Mouse (Mus musculus) hematopoietic stem cell, adult 5-6 weeks (primary cell): ENCODE data around the gene Coro1c. TPM values are rescaled to one million over a fixed set of nuclear protein-coding genes. Genes with fewer than 3 reads are reported as not detected.

Experiments used
- ATAC-seq, 2 experiments: fragments of 125-278 bp in 1 of 2; replicated peaks in 1 of 2; 2 replicates each; pipeline ENCODE4 v1.8.0; 2016 to 2017; ENCODE audit warnings: inconsistent platforms in 2 of 2, mild to moderate bottlenecking in 2 of 2, moderate number of reproducible peaks in 2 of 2, low read depth in 1 of 2, moderate TSS enrichment in 1 of 2; ENCODE audit not compliant: low FRiP score in 2 of 2, poor library complexity in 2 of 2, severe bottlenecking in 2 of 2, insufficient read depth in 1 of 2, low TSS enrichment in 1 of 2
- total RNA-seq: library from RNA; stranded (forward); fragments of 172-1452, 232-1000 nt; gene quantifications from 2 replicates; pipeline ENCODE4 v1.2.3, GENCODE M21; 2017

The Coro1c gene
- total RNA-seq, 1 experiment from 2014 or later, result 110 TPM

DNA sequence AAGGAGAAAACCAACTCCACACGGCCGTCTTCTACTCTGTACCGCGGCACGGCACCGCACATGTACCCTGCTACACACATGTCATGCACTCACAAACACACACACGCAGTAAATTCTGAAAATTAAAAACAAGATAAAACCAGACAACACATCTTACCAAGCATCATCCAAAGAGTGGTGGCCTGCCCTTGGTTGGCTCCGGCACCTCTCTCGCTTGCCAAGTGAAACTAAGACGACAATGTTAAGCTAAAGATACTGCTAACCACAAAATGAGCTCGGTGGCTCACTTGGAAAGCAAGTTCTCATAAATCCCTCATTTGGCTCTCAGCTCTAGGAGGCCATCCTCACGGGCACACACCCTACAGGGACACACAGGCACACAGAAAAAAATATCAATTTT, 9.0 kb downstream of the Coro1c start:
- no peak; a peak in 1 of 4 replicates for ATAC-seq

DNA sequence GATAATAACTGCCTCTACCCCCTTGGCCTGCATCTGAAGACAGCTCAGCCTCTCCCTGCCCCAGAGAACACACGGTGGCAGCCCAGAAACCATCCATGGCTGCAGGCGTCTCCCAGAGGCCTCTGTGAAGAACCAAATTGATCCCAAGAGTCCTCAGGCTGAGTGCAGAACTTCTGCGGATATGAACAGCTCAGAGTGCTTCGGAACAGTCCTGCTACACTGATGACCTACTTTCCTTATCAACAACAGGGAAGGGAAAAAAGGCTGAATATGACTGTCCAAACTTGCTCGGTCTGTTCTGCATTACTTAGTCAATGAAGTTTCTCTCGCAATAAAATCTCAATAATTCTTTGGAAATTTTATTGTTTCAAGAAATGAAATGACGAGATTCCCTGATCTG, 16.6 kb downstream of the Coro1c start:
- ATAC-seq, result no peak

DNA sequence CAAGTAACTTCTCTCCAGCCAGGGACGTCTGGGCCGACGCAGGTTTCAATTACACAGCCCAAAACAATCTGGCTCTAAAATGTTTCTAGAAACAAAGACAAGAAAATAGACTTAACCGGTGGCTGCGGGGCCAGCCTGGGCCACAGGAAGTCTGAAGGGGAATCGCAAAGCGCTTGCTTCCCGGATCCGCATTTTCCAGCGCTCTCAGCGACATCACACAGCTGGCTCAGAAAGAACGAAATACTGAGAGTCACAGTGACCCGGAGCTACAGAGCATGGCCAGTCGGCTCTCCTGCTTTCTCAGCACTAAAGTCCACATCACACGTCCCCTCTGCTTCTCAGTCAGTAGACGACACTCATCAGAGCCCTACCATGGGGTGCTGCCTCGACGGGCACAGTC, 17.7 kb downstream of the Coro1c start:
- no peak for ATAC-seq

DNA sequence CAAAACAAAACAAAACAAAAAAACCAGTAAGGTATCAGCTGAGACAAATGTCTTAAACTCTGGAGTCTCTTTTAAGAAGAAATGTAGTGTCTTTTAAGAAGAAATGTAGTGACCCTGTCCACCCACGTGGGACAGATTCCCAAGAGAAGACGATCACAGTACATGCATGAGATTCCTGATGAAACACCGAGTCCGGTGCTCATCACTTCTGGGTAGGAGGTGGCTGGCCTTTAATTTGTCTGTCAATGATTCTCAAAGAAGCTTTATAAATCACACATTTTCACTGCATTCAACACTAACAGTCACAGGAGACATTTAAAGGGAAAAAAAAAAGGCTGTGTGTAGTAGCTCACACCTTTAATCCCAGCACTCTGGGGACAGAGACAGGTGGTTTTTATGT, 18.6 kb downstream of the Coro1c start:
- no peak for ATAC-seq

DNA sequence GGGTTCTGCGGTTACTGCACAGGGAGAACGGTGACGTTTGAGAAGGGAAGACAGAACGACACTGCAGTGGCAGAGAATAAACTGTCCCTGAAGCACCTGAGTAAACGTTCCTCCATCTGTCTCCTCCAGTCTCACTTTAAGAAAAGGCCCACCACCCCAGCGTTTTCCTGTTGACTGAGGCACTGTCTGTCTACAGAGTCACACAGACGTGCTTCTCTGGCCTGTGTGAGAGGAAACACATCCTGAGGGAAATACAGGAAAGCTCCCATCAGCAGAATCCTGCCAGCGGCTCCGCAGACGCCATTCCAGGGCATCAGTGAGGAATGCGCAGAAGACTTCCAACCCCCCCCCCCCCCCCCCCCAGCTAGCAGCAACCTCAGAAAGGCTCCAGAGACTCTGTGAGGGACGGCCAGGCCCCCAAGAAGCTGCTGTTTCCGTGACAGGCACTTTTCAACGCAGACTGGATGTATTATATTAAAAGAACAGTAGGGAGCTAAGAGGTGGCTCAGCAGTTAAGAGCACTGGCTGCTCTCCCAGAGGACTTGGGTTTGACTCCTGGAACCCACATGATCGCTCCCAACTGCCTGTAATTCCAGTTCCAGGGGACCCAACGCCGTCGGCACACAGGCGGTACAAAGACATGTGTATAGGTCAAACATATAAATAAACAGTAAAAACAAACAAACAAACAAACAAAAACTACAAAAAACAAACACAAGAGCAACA, 19.2 kb downstream of the Coro1c start:
- no peak for ATAC-seq

DNA sequence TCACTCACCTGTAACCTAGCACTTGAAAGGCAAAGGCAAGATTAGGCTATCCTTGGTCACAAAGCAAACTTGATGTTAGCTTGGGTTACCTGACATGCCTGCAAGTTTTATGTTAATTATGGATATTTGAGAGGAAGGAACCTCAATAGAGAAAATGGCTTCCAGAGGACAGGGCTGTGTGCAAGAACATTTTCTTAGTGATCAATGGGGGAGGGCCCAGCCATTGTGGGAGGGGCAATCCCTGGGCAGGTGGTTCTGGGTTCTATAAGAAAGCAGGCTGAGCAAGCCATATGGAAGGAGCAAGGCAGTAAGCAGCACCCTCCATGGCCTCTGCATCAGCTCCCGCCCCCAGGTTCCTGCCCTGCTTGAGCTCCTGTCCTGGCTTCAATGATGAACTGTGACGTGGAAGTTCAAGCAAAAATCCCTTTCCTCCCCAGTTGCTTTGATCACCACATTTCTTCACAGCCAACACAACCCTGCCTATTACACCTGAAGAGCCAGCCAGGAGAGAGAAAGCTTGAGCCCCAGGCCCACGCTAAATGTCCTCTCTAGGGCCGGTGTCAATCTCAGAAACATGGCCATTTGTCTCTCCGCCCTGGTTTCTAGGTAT, 20.3 kb downstream of the Coro1c start:
- ATAC-seq, result no peak

DNA sequence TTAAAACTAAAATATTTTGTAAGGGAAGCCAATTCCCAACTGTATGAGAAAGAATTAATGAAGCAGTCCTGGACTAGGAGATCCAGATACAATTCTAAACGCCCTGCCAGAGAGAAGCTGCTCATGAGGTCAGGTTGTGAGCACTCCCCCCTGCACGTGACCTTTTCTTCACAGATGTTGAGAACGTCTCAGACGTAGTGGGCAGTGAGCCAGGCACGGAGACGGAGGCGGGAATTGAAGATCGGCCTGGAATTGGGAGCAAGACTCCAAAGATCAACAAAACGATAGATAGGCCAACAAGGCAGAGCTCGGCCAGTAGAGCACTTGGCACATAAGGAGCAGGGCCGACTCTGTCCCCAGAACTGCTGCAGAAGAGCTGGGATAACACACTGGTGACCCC, 21.4 kb downstream of the Coro1c start:
- ATAC-seq, result no peak

DNA sequence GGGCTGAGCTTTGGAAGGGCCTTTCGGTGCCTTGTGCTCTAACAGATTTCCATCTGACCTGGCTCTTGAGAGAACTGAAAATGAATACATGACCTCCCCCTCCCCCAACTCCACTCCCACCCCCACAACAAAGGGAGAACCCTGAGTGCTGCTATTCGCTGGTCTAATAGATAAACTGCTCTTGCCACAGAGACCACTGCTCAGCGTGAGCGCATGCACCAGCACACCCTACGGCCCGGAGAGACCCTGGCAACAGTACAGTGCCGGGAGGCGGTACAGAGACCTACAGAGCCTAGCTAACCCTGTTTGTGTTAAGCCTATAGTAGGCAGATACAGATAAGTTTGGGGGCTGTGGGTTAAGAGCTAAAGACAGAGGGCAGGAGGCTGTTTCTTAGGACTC, 22.9 kb downstream of the Coro1c start:
- no peak for ATAC-seq

DNA sequence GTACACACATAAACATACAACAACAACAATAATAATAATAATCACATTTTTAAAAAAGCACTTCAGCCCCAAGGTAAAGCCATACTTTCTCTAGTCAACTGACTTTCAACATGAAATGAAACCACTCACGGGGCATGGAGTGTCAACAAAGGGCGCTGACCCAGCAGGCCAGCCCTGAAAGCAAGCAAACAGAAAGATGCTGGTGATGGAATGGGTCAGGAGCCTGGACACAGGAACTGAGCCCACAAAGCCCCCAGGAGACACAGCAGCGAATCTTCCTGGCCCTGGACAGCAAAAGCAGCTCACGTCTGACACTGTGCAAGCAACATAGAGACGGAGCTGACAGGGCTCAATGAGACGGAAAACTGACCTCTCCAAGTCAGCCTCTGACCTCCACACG, 23.8 kb downstream of the Coro1c start:
- ATAC-seq, result no peak

DNA sequence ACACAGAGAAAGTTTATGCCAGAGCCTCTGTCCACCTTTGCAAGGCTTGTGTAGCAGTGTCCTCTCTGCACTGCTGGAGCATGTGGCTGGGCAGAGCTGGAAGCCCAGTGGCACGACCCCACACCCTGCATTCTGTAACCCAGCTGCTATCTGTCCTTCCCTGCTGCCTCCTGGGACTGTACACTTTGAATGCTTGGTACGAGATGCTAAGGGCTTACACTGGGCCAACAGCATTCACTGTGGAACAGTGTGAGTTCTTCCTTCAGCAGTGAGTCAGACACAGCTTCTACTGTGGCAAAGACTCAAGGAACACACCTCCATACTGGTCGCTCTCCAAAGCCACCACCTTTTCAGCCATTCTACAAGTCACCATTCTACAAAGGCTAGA, 25.2 kb downstream of the Coro1c start:
- no peak for ATAC-seq

DNA sequence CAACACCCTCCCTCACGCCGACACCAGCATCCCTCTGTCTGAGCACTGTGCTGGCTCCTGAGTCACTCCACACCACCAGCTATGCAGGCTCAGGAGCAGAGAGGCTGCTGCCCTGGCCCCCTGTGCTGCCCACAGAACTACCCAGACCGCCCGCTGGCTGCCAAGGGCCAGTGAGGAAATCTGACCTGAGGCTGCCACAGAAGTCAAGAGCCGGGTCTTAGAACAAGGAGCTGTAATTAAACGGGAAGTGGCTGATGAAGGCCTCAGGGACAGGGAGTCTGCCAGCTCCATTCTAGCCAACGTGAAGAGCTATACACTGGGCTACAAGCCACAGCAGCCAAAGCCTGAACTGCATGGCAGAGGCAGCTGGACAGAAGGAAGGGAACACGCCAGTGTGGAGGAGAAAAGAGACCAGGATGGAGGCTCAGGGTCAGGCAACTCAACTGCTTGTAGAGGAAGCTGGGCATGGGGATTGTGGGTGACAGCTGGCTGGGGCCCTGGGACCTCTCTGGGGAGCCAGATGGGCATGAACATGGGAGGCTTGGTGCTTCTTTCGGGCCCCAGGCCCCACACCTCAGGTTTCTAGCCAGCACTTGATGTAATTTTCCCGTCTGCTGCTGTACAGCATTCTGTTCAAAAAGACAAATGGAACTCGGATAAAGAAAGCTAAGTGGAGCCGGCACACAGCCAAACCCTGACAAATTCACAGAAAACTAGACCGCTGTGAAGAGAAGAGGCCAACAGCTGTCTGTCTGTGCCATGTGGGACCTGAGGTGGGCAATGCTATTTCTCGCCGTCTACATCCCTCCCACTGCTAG, 25.8 kb downstream of the Coro1c start:
- no peak for ATAC-seq

DNA sequence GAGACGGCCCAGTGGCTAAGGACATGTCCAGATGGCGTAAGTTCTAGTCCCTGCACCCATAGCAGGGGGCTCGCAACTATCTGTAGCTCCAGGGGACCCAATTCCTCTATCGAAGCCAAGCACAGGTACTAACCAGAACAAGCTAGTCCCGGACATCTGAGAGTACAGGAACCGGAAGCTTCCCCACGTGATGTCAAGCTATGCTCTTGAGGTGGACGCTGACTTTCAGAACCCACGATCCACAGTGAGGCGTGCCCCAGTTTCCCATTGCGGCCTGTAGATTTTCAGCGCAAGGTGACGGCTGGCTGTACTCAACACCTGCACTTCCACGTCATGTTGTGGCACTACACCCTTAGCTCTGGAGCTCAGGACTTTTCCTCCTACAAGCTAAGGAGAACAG, 27.4 kb downstream of the Coro1c start:
- no peak for ATAC-seq

DNA sequence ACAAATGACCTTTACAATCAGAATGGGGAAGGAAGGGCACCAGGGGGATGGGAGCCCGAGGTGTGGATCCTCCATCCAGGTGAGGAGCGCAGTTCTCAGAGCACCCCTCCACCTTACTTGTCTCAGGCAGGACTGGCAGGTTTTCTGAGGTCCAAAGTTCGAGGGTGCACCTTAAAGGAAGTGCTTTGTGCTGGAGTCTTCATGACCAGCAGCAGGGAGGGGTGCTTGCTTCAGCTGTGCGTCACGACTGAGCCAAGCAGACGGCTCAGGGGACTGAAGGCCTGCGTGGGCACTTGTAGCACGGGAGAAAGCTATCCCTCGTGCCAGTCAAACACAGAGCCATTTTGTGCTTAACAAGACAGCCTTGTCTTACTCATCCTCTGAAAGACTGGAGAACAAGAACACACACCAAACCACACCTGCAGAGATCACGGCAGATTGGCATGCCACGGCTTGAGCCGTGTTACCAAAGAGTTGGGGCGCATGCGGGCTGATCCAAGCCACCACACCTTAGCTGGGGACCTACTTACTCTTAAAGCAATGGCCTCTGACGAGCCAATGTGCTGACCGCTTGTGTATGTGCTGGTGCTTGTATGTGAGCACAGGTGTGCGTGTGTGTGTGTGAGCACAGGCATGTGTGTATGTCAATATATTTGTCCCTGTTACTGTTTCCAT, 29.5 kb downstream of the Coro1c start:
- no peak for ATAC-seq

DNA sequence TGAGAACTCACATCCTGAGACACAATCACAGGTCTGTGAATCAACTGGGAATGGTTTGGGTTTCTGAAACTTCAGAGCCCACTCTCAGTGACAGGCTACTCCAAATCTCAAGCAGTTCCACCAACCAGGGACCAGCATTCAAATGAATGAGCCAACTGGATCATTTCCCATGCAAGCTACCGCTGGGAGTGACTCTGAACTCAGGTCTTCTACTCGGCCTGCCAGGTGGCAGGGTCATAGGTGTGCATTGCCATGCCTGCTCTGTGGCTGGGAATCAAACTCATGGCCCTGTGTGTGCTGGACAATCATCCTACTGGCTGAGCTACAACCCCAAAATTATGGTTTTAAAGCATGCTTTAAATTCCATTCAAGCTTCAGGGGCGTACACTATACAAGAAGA, 31.0 kb downstream of the Coro1c start:
- ATAC-seq, result no peak

DNA sequence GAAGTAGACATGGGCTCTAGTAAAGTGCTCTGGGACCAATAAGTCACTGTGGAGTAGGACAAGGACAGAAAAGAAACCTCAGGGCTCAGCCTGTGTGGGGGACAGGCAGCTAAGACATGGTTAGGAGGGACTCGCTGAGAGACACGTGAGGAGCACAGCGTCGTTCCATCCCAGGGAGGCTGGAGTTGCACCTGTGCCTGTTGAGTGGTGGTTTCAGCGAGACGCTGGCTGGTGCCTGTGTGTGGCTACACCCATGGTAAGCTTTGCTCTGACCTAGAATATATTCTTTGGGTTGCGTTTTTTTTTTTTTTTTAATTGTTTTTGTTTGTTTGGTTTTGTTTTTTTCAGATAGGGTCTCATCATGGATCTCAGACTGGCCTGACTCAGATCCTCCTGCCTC, 32.4 kb downstream of the Coro1c start:
- ATAC-seq, result no peak

DNA sequence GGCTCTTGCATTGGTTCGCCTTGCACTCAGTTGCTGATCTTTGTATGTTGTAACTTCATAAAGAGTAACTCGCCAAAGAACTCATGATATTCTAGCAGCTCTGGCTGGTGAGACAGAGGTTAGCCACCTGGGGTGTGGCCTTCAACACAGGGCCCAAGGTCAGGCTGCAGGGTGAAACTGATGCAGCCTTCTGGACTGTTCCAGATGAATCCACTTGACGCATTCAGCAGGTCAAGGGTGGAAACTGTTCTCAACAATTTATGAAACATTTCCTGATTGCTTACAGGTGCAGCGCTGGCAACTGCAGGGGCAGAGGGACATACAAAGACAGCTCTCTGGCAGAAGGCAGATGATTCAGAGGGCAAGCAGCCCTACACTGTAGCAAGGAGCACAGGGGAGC, 32.9 kb downstream of the Coro1c start:
- ATAC-seq, result no peak

DNA sequence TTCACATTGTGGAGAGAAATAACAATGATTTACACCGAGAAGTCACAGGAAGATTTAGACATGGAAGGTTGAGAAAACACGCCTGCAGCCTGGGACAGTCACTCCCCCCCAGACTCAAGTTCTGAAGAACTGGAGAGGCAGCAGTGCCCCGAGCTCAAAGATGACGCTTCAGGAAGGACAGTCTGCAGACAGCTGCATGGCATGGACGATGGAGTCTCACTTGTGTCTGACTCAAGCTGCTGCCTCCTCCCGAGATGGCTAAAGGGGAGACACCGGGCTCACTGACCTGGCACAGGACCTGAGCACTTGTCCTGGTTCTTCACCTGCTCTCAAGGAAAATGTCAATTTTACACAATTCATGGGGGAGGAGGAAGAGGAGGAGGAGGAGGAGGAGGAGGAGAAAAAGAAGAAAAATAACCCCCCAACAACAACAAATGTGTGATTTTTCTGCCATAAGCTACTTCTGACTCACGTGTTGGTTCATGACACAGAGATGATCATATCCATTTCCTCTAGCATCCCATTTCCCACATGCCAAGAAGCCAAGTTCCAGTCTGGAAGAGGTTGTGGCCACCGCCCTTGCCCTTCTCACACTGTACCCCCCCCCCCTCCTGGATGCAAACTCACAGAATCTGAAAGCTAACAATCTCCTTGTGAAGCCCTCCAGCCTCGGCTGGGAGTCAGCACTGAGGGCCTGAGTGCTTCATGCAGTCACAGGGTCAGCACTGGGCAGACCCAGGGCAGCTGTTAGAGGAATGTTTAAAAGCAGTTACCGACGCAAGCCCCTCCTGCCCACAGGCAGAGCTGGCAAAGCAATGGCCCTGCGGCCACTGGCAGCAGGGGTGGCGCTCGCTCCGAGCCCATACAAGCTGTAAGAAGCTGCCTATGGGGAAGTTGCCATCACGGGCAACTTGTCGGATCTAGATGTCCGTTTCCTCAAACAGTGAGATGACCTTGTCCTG, 34.2 kb downstream of the Coro1c start:
- no peak for ATAC-seq
